Mouse (Mus musculus) mesoderm, embryonic 11.5 days (tissue): ENCODE results near the gene Flot1.

Source experiments
- DNase-seq: peaks from one replicate; pipeline ENCODE4 v3.0.0-alpha.2; 2012; ENCODE audit warnings: low read depth, low spot score

The Flot1 gene

GRCm38 (mm10) chr17:35822964-35823937, at the start of gene Flot1:
Gene Flot1, plus strand, starts transcription at chr17:35823230.
- DNase-seq, result peak; percentile 90

- peak; percentile 50 for DNase-seq
These were observed 46.0 kb upstream of the Flot1 start for GRCm38 (mm10) chr17:35776811-35777609.

GRCm38 (mm10) chr17:35778965-35779364, 44.1 kb upstream of the Flot1 start:
- no peak for DNase-seq

GRCm38 (mm10) chr17:35779466-35780205, 43.4 kb upstream of the Flot1 start:
- DNase-seq, result no peak

GRCm38 (mm10) chr17:35780362-35780761, 42.7 kb upstream of the Flot1 start:
- DNase-seq, result no peak

- peak; percentile 34 for DNase-seq
These were observed 40.6 kb upstream of the Flot1 start for GRCm38 (mm10) chr17:35782398-35782797.

- no peak for DNase-seq
These were observed 40.1 kb upstream of the Flot1 start for GRCm38 (mm10) chr17:35782924-35783323.

- DNase-seq, result peak; percentile 8
These were observed 39.1 kb upstream of the Flot1 start for GRCm38 (mm10) chr17:35783944-35784343.

GRCm38 (mm10) chr17:35785140-35785539, 37.9 kb upstream of the Flot1 start:
- DNase-seq, result no peak

- DNase-seq, result no peak
These were observed 35.5 kb upstream of the Flot1 start for GRCm38 (mm10) chr17:35787493-35787892.

- DNase-seq, result no peak
These were observed 35.0 kb upstream of the Flot1 start for GRCm38 (mm10) chr17:35788025-35788424.

- no peak for DNase-seq
These were observed 32.1 kb upstream of the Flot1 start for GRCm38 (mm10) chr17:35790933-35791332.

GRCm38 (mm10) chr17:35792837-35793236, 30.2 kb upstream of the Flot1 start:
- no peak for DNase-seq

GRCm38 (mm10) chr17:35795099-35795498, 27.9 kb upstream of the Flot1 start:
- DNase-seq, result no peak

- no peak for DNase-seq
These were observed 27.4 kb upstream of the Flot1 start for GRCm38 (mm10) chr17:35795656-35796055.

GRCm38 (mm10) chr17:35796835-35797234, 26.2 kb upstream of the Flot1 start:
- no peak for DNase-seq

GRCm38 (mm10) chr17:35800905-35801304, 22.1 kb upstream of the Flot1 start:
- DNase-seq, result no peak

- DNase-seq, result no peak
These were observed 20.0 kb upstream of the Flot1 start for GRCm38 (mm10) chr17:35803020-35803419.

GRCm38 (mm10) chr17:35803858-35804399, 19.1 kb upstream of the Flot1 start:
- DNase-seq, result no peak

GRCm38 (mm10) chr17:35808073-35808472, 15.0 kb upstream of the Flot1 start:
- DNase-seq, result no peak

GRCm38 (mm10) chr17:35809395-35809794, 13.6 kb upstream of the Flot1 start:
- no peak for DNase-seq
